Mouse (Mus musculus): ENCODE data around the gene Rad51d.

DNA sequence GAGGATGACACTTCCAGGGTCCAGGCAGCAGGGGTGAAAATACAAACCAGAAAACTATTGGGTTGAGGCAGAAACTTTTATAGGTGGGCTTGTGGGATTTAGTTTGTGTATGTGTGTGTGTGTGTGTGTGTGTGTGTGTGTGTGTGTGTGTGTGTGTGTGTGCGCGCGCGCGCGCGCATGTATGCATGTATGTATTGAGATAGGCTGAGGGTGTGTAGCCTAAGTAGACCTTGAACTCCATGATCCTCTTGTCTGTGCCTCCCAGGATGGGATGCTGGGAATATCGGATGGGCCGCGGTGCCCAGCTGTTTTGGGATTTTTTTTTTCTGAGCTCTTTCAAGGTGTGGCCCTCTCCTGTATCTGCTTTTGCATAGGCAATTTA lies 18.2 kb upstream of the Rad51d start:
- no peak for TF ChIP-seq CTCF (IDR thresholded peaks at IDR 0.05; ENCODE audit: low read depth, low read length)
- TF ChIP-seq POLR2A (IDR thresholded peaks at IDR 0.05; ENCODE audit: borderline replicate concordance, low read depth, low read length): no peak

Measured in bone marrow macrophage, adult 2 months (primary cell).